Mouse (Mus musculus) ES-E14 (cell line): ENCODE results near the gene Grap2. TPM values are rescaled to one million over a fixed set of nuclear protein-coding genes. Genes with fewer than 3 reads are reported as not detected.

Experiments
- DNase-seq: peaks from one replicate; pipeline ENCODE4 v3.0.0-alpha.2; 2013; ENCODE audit warnings: low read depth, low spot score
- H3K27ac ChIP-seq: 2 replicates; pipeline ENCODE4 v1.5.1; 2012; ENCODE audit warnings: low read depth, mild to moderate bottlenecking, low read length, moderate library complexity, mixed read lengths; ENCODE audit not compliant: poor library complexity, insufficient read depth, severe bottlenecking
- H3K36me3 ChIP-seq: 2 replicates; pipeline ENCODE4 v1.6.1; 2012; ENCODE audit warnings: mild to moderate bottlenecking, low read length, moderate library complexity, mixed read lengths; ENCODE audit not compliant: control insufficient read depth, poor library complexity, insufficient read depth, severe bottlenecking
- H3K4me1 ChIP-seq, 2 experiments: fragments of 150-350 bp in 1 of 2; sonication (generic) in 1 of 2; 2 replicates each; pipeline ENCODE4 v1.6.1; 2012; ENCODE audit warnings: low read length in 2 of 2, mild to moderate bottlenecking in 1 of 2, mixed read lengths in 1 of 2; ENCODE audit not compliant: control insufficient read depth in 2 of 2, insufficient read depth in 2 of 2, poor library complexity in 1 of 2
- H3K4me3 ChIP-seq, 2 experiments: fragments of 150-350 bp in 1 of 2; sonication (generic) in 1 of 2; 2 replicates each; pipeline ENCODE4 v1.5.1; 2012; ENCODE audit warnings: low read length in 2 of 2, low read depth in 1 of 2, mild to moderate bottlenecking in 1 of 2, mixed read lengths in 1 of 2; ENCODE audit not compliant: insufficient read depth in 1 of 2, poor library complexity in 1 of 2, severe bottlenecking in 1 of 2
- H3K9ac ChIP-seq: 2 replicates; pipeline ENCODE4 v1.6.1; 2012; ENCODE audit warnings: low read depth, mild to moderate bottlenecking, low read length, mixed read lengths; ENCODE audit not compliant: poor library complexity, insufficient read depth, severe bottlenecking
- H3K9me3 ChIP-seq: fragments of 150-350 bp; sonication (generic); 2 replicates; pipeline ENCODE4 v1.6.1; 2012; ENCODE audit warnings: low read depth, mild to moderate bottlenecking, low read length; ENCODE audit not compliant: control insufficient read depth, insufficient read depth
- CHD2 ChIP-seq: IDR thresholded peaks from 2 replicates; pipeline ENCODE4 v1.6.1; 2014; ENCODE audit warnings: mild to moderate bottlenecking, low read depth, low read length, inconsistent platforms
- HCFC1 ChIP-seq: IDR thresholded peaks from 2 replicates; pipeline ENCODE4 v1.6.1; 2012; ENCODE audit warnings: low read length, inconsistent platforms, borderline replicate concordance; ENCODE audit not compliant: insufficient read depth
- MAFK ChIP-seq: IDR thresholded peaks from 2 replicates; pipeline ENCODE4 v1.6.1; 2014; ENCODE audit warnings: mild to moderate bottlenecking, low read depth, low read length, inconsistent platforms; ENCODE audit not compliant: insufficient read depth
- ZC3H11A ChIP-seq: IDR thresholded peaks from 2 replicates; pipeline ENCODE4 v1.6.1; 2012; ENCODE audit warnings: low read depth, mild to moderate bottlenecking, inconsistent platforms, low read length, borderline replicate concordance
- ZNF384 ChIP-seq: IDR thresholded peaks from 2 replicates; pipeline ENCODE4 v1.6.1; 2012; ENCODE audit warnings: low read depth, low read length, inconsistent platforms
- in situ Hi-C, 2 experiments: fragments of 600-800 bp; cut with MboI; formaldehyde crosslinking; loops; one replicate each; pipeline ENCODE4 v1.15.1; 2025; ENCODE audit warnings: low sequenced_read_pairs in 2 of 2, inconsistent platforms in 1 of 2; ENCODE audit not compliant: unreplicated experiment in 2 of 2
- total RNA-seq: library from RNA; depleted of rRNA; stranded (reverse); fragments of 300-350 nt; gene quantifications from 2 replicates; pipeline ENCODE4 v1.2.3, GENCODE M21; 2012

Grap2 gene
- total RNA-seq, 1 experiment = 0.45 TPM

- no peak for TF ChIP-seq MAFK
- no peak for TF ChIP-seq CHD2
- no peak for TF ChIP-seq ZC3H11A
- no peak for TF ChIP-seq HCFC1
- H3K9me3 ChIP-seq = no peaks in the 10 kb centered on the region
- no peak overlapping the region for H3K9ac ChIP-seq
These were observed 20.3 kb downstream of the Grap2 start for GRCm38 (mm10) chr15:80592737-80593136.

DNA sequence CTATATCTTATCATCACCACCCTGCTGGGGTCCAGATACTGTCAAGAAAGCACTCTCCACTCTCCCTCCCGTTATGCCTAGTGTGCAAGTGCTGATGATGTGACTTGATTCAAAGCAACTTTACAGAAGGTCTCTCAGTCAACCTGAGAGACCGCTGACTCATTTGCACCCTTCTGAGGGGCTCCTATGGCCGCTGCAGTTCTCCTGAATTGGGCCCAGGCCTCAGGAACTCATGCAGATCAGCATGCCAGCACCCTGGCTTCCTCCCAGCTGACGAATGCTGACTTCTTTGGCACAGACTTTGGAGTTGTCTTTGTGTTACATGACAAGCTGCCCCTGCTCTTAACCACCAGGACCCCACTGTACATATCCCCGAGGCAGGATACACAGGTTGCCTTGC, 21.5 kb downstream of the Grap2 start:
- Histone ChIP-seq H3K9me3 (no peaks in the 10 kb centered on the region), H3K27ac (no peak overlapping the region), H3K36me3 (no peaks in the 10 kb centered on the region), H3K9ac (no peak overlapping the region), H3K4me3 (no peak overlapping the region), H3K4me1 (no peaks in the 10 kb centered on the region)
- no peak for DNase-seq
- TF ChIP-seq CHD2 (no peak), HCFC1 (no peak), ZNF384 (no peak), ZC3H11A (no peak), MAFK (no peak)
- in situ Hi-C loops = no loop called here

More at GRCm38 (mm10) chr15:80592737-80593136, 20.3 kb downstream of the Grap2 start:
- no peak overlapping the region for H3K4me3 ChIP-seq
- H3K27ac ChIP-seq = no peak overlapping the region
- no peaks in the 10 kb centered on the region for H3K4me1 ChIP-seq
- no peaks in the 10 kb centered on the region for H3K36me3 ChIP-seq
- in situ Hi-C loops = no loop called here
- no peak for DNase-seq

GRCm38 (mm10) chr15:80598750-80599149, 26.4 kb downstream of the Grap2 start:
- in situ Hi-C loops = no loop called here
- no peaks in the 10 kb centered on the region for H3K36me3 ChIP-seq
- no peak for DNase-seq
- TF ChIP-seq CHD2 = no peak
- TF ChIP-seq HCFC1 = no peak
- no peak for TF ChIP-seq ZNF384
- no peak for TF ChIP-seq ZC3H11A
- no peak for TF ChIP-seq MAFK
- no peak overlapping the region for H3K9ac ChIP-seq
- H3K4me3 ChIP-seq = no peak overlapping the region
- peaks cover 2 to 6% of the 10 kb centered on the region in 2 experiments; a peak in 2 of 4 replicates for H3K4me1 ChIP-seq
- H3K9me3 ChIP-seq = no peaks in the 10 kb centered on the region
- H3K27ac ChIP-seq = no peak overlapping the region

DNA sequence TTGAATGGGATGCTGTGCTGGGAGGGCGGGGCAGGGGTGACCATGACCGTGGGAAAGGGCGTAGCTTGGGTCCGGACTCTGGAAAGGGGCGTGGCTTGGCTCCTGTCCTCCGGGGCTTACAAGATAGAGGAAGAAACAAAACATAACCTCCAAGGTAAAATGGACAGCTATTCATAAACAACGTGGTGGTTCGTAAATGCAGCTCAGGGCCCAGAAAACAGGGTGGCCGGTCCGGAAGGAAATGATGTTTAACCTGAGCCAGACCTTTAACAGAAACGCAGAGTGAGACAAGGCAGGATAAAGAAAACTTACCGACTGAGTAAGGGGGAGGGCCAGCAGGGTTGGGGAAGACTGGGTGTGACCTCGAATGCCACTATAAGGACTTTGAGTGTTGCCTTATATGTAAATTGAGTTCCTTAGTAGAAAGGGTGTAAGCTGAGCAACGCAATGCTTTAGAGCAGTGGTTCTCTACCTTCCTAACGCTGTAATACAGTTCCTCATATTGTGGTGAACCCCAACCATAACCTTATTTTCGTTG, 26.9 kb downstream of the Grap2 start:
- Histone ChIP-seq H3K27ac (no peak overlapping the region), H3K9me3 (no peaks in the 10 kb centered on the region), H3K4me1 (peaks cover 5 to 6% of the 10 kb centered on the region in 2 experiments; a peak in 3 of 4 replicates), H3K4me3 (peak overlapping the region in 1 of 2 experiments; percentile 46; a peak in 1 of 4 replicates), H3K36me3 (no peaks in the 10 kb centered on the region), H3K9ac (no peak overlapping the region)
- DNase-seq = peak; percentile 43
- TF ChIP-seq ZNF384 (no peak), ZC3H11A (no peak), MAFK (no peak), CHD2 (no peak), HCFC1 (no peak)
- in situ Hi-C loops = no loop called here

DNA sequence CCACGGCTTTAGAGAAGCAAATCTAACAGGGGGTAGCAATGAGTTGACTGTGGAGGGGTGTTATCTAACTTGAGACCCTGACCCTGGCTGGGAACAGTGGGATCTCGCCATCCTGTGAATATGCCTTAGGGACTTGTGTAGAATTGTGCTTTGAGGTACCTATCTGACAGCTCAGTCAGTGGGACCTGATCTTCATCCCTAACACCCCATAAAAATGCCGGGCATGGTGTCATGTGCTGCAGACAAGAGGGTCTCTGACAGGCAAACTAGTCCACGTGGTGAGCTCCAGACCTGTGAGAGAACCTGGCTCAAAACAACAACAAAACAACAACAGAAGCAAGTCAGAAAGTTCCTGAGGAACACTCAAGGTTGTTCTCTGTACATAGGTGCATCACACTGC, 27.4 kb downstream of the Grap2 start:
- in situ Hi-C loops = no loop called here
- H3K9ac ChIP-seq = no peak overlapping the region
- H3K36me3 ChIP-seq = no peaks in the 10 kb centered on the region
- TF ChIP-seq ZC3H11A (no peak), ZNF384 (no peak), MAFK (no peak), CHD2 (no peak)
- peaks cover 6% of the 10 kb centered on the region in 2 experiments; a peak in 3 of 4 replicates for H3K4me1 ChIP-seq
- H3K4me3 ChIP-seq = no peak overlapping the region
- no peak for DNase-seq
- no peaks in the 10 kb centered on the region for H3K9me3 ChIP-seq
- no peak overlapping the region for H3K27ac ChIP-seq
